Mouse (Mus musculus): ENCODE measurements around the gene Dcdc2b.

DNA sequence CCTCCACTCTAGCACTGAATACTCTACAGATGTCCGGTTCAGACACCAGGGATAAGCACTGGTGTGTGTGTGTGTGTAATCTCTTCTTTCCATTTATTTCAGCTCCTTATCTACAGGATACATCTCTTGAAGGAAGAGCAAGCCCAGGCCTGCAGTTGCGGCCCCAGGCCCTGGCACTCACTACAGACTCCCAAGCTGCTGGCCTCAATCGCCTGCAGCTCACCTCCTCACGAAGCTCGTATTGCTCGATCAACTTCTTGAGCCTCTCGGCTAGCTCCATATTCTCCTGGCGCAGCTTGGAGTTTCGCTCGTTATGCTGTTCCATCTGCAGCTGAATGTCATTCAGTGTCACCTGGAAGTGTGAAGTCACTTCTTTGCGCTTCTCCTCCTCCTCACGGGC is 17.8 kb upstream of the Dcdc2b start:
- no peak for TF ChIP-seq CTCF (conservative IDR thresholded peaks at IDR 0.05; ENCODE audit: low read length)
- no peak for TF ChIP-seq NANOG (IDR thresholded peaks at IDR 0.05; ENCODE audit: borderline replicate concordance, low read length)

All from E14TG2a.4 (cell line).